Mouse (Mus musculus): ENCODE measurements at regions not wholly inside any gene's neighbourhood (a gene's known extent, or its start where the extent isn't known, plus 50 kb on each side); places are given as distances from the start of the nearest gene placed in this dataset.

DNA sequence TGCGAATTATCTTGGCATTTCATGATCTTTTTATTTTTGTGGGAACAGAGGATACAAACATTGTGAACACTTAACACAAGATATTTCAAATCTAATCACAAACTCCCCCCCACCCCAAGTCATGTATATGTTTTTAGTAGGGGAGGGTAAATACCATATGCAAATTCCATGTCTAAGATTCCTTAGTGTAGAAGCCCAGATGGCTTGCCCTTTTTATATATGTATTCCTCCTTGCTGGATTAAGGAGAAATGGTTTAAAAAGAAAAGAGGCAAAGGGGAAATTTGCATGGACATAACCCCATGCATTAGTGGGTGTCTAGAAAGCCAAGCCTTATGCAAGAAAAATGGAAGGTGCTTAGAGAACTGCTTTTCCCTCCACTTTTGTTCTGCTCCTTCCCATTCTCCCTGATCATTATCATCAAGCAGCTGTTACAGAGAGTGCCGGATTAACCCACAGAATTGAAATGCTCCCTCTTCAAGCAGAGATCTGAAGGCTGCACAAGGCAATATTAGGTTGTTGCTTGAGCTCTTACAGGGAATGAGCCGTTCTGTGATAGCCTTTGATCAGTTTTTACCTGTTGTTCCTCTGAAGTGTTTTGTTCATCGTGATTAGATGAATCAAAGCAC lies 979.5 kb downstream of the Stpg2 start:
- H3K9me3 ChIP-seq (ENCODE audit: control insufficient read depth, low read length) = no peaks in the 10 kb centered on the region
- peak; percentile 59 for ATAC-seq (ENCODE audit: low FRiP score)
- no peak overlapping the region for H3K4me3 ChIP-seq (ENCODE audit: low read depth, low read length)
- H3K27me3 ChIP-seq (ENCODE audit: control insufficient read depth, insufficient read depth, low read length) = no peaks in the 10 kb centered on the region
- H3K4me2 ChIP-seq = no peak overlapping the region
- no peak overlapping the region for H3K9ac ChIP-seq (ENCODE audit: low read length)
- H3K4me1 ChIP-seq (ENCODE audit: control insufficient read depth, insufficient read depth, low read length) = peaks cover 10% of the 10 kb centered on the region; the same call in 1 of the 2 replicates
- DNase-seq (ENCODE audit: low spot score, missing footprints) = peak; percentile 84
- no peaks in the 10 kb centered on the region for H3K36me3 ChIP-seq (ENCODE audit: control insufficient read depth, insufficient read depth, low read length)
- 34% methylated on average over 4 of the region's 4 CpGs for WGBS
- H3K27ac ChIP-seq (ENCODE audit: low read depth, low read length) = peak overlapping the region; percentile 36; the same call in 1 of the 2 replicates

DNA sequence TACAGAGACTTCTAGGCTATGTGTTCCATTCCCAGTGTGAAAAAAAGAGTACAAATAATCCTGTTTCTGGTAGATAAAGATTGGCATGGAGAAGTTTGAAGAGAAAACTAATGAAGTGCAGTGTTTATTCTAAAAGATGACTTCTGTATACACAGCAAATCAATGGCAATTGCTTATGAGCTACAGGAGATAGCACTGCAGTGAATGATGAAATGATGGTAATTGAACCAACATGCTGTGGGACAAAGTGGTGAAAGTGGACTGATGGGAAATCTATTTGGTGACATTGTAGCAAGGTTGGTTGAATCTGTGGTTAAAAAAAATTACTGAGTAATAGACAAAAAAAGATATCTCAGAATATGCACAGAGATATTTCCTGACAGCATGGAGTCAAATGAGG lies 1000.4 kb downstream of the Stpg2 start:
- Histone ChIP-seq H3K4me2 (no peak overlapping the region), H3K9ac (ENCODE audit: low read length) (no peak overlapping the region), H3K36me3 (ENCODE audit: control insufficient read depth, insufficient read depth, low read length) (no peaks in the 10 kb centered on the region), H3K27ac (ENCODE audit: low read depth, low read length) (no peak overlapping the region), H3K4me1 (ENCODE audit: control insufficient read depth, insufficient read depth, low read length) (no peaks in the 10 kb centered on the region), H3K27me3 (ENCODE audit: control insufficient read depth, insufficient read depth, low read length) (no peaks in the 10 kb centered on the region), H3K9me3 (ENCODE audit: control insufficient read depth, low read length) (no peaks in the 10 kb centered on the region), H3K4me3 (ENCODE audit: low read depth, low read length) (no peak overlapping the region)
- ATAC-seq (ENCODE audit: low FRiP score) (no peak), DNase-seq (ENCODE audit: low spot score, missing footprints) (no peak)

GRCm38 (mm10) chr3:140221478-140221877 lies 990.7 kb downstream of the Pdha2 start:
- ATAC-seq (ENCODE audit: low FRiP score) (no peak), DNase-seq (ENCODE audit: low spot score, missing footprints) (no peak)
- Histone ChIP-seq H3K27ac (ENCODE audit: low read depth, low read length) (no peak overlapping the region), H3K27me3 (ENCODE audit: control insufficient read depth, insufficient read depth, low read length) (no peaks in the 10 kb centered on the region), H3K9me3 (ENCODE audit: control insufficient read depth, low read length) (no peaks in the 10 kb centered on the region), H3K4me1 (ENCODE audit: control insufficient read depth, insufficient read depth, low read length) (no peaks in the 10 kb centered on the region), H3K36me3 (ENCODE audit: control insufficient read depth, insufficient read depth, low read length) (no peaks in the 10 kb centered on the region), H3K4me2 (no peak overlapping the region), H3K4me3 (ENCODE audit: low read depth, low read length) (no peak overlapping the region), H3K9ac (ENCODE audit: low read length) (no peak overlapping the region)
- WGBS = 85% methylated on average over 3 of the region's 3 CpGs

DNA sequence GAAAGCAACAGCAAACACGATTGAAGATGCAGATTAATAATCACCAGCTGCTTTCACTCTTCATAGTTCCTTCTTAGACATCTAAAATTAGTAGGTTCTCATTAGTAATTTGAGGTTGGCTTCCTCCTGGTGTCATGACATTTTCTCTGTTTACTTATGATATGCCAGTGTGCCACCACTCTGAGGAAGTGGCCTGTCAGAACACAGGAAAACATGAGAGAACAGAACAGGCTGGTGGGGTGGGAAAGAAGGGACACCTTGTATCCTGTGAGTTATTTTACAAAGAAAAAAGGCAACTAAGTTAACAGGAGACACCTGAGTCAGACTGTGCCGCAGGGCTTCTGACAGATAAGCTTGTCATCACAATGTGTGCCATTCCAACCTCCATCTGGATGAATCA lies 981.4 kb downstream of the Pdha2 start:
- H3K36me3 ChIP-seq (ENCODE audit: control insufficient read depth, insufficient read depth, low read length) = no peaks in the 10 kb centered on the region
- H3K9me3 ChIP-seq (ENCODE audit: control insufficient read depth, low read length) = no peaks in the 10 kb centered on the region
- no peak overlapping the region for H3K4me3 ChIP-seq (ENCODE audit: low read depth, low read length)
- 88% methylated on average over 2 of the region's 2 CpGs for WGBS
- DNase-seq (ENCODE audit: low spot score, missing footprints) (no peak), ATAC-seq (ENCODE audit: low FRiP score) (no peak)
- no peak overlapping the region for H3K4me2 ChIP-seq
- H3K9ac ChIP-seq (ENCODE audit: low read length) = no peak overlapping the region
- H3K27me3 ChIP-seq (ENCODE audit: control insufficient read depth, insufficient read depth, low read length) = no peaks in the 10 kb centered on the region
- no peaks in the 10 kb centered on the region for H3K4me1 ChIP-seq (ENCODE audit: control insufficient read depth, insufficient read depth, low read length)
- no peak overlapping the region for H3K27ac ChIP-seq (ENCODE audit: low read depth, low read length)

GRCm38 (mm10) chr3:140233144-140233543 lies 979.0 kb downstream of the Pdha2 start:
- Histone ChIP-seq H3K4me1 (ENCODE audit: control insufficient read depth, insufficient read depth, low read length) (no peaks in the 10 kb centered on the region), H3K9ac (ENCODE audit: low read length) (no peak overlapping the region), H3K4me3 (ENCODE audit: low read depth, low read length) (no peak overlapping the region), H3K4me2 (no peak overlapping the region), H3K27me3 (ENCODE audit: control insufficient read depth, insufficient read depth, low read length) (no peaks in the 10 kb centered on the region), H3K9me3 (ENCODE audit: control insufficient read depth, low read length) (no peaks in the 10 kb centered on the region), H3K36me3 (ENCODE audit: control insufficient read depth, insufficient read depth, low read length) (no peaks in the 10 kb centered on the region), H3K27ac (ENCODE audit: low read depth, low read length) (no peak overlapping the region)
- ATAC-seq (ENCODE audit: low FRiP score) (no peak), DNase-seq (ENCODE audit: low spot score, missing footprints) (no peak)
- 86% methylated on average over 4 of the region's 4 CpGs for WGBS

GRCm38 (mm10) chr3:140233809-140234208 lies 978.3 kb downstream of the Pdha2 start:
- Histone ChIP-seq H3K4me1 (ENCODE audit: control insufficient read depth, insufficient read depth, low read length) (no peaks in the 10 kb centered on the region), H3K27me3 (ENCODE audit: control insufficient read depth, insufficient read depth, low read length) (no peaks in the 10 kb centered on the region), H3K9ac (ENCODE audit: low read length) (no peak overlapping the region), H3K27ac (ENCODE audit: low read depth, low read length) (no peak overlapping the region), H3K4me2 (no peak overlapping the region), H3K9me3 (ENCODE audit: control insufficient read depth, low read length) (no peaks in the 10 kb centered on the region), H3K36me3 (ENCODE audit: control insufficient read depth, insufficient read depth, low read length) (no peaks in the 10 kb centered on the region), H3K4me3 (ENCODE audit: low read depth, low read length) (no peak overlapping the region)
- ATAC-seq (ENCODE audit: low FRiP score) (no peak), DNase-seq (ENCODE audit: low spot score, missing footprints) (no peak)
- WGBS = 81% methylated on average over 2 of the region's 2 CpGs

- no peaks in the 10 kb centered on the region for H3K9me3 ChIP-seq (ENCODE audit: control insufficient read depth, low read length)
- no peak overlapping the region for H3K4me2 ChIP-seq
- no peaks in the 10 kb centered on the region for H3K36me3 ChIP-seq (ENCODE audit: control insufficient read depth, insufficient read depth, low read length)
- no peak overlapping the region for H3K4me3 ChIP-seq (ENCODE audit: low read depth, low read length)
- no peak overlapping the region for H3K27ac ChIP-seq (ENCODE audit: low read depth, low read length)
- WGBS = 90% methylated on average over 1 of the region's 1 CpGs
- DNase-seq (ENCODE audit: low spot score, missing footprints) (no peak), ATAC-seq (ENCODE audit: low FRiP score) (no peak)
- no peaks in the 10 kb centered on the region for H3K27me3 ChIP-seq (ENCODE audit: control insufficient read depth, insufficient read depth, low read length)
- H3K4me1 ChIP-seq (ENCODE audit: control insufficient read depth, insufficient read depth, low read length) = no peaks in the 10 kb centered on the region
- H3K9ac ChIP-seq (ENCODE audit: low read length) = no peak overlapping the region
Measured at GRCm38 (mm10) chr3:140239276-140239675, 972.9 kb downstream of the Pdha2 start.

Small RNAs in the stretch of these regions (microRNA-seq; reads per million reads assigned to microRNA genes)
- 22.9 reads per million, percentile 38 among the genes with 10 or more reads in this experiment for gene Mir7j
